Mouse (Mus musculus): ENCODE measurements around the gene Zscan21. TPM values are rescaled to one million over a fixed set of nuclear protein-coding genes. Genes with fewer than 3 reads are reported as not detected.

Gene Zscan21
- total RNA-seq, 2 experiments from 2014 or later, result 7.7 to 12.2 TPM

DNA sequence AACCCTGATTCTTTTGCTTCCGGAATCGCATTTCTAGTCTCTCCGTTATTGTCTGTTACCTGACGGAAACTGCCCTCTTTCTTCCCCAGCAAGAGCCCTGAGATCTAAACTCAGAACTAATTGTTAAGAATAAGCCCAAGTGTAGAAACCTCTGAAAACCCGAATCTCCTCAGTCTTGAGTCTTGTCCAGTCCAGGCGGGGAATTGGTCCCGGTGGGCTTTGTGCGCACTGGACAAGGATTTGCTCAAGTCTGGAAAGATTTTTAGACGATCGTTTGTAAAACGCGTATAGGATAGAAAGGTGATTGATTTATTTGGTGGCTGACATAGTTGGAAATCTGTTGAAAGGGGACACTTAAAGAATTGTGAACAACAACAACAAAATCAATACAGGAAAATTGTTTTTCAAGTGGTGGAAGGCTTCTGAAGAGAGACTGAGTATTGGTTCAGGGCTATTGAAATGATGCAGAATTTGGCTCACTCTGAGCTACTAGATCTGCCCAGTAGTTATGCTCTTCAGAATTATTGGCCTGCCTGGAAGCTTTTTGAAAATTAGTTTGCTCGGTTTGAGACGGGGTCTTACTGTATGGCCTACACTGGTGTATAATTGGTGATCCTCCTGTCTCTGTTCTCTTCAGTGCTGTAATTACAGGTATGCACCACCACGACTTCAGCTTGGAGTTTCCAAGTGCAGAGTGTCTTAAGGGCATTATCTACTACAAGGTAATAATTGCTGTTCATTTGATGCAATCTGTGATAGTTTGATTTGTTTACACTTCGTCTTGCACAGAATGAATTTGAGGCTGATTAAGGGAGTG, 704 bp downstream of the Zscan21 start:
- 0 out of 2 replicates have a peak, but pooled peaks have one; percentile 0 for ATAC-seq (ENCODE audit: poor library complexity, severe bottlenecking)

DNA sequence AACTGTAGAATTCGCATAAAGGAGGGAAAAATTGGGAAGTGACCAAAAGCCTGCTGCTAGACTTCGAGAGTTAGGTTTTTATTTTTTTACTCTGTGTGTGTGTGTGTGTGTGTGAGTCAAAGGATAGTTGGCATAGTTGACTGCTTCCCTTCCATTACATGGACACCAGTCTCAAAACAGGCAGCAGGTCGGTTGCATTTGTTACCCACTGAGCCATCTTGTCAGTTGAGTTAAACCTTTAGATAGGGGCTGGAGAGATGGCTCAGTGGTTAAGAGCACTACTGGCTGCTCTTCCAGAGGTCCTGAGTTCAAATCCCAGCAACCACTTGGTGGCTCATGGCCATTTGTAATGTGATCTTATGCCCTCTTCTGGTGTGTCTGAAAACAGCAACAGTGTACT, 1.3 kb downstream of the Zscan21 start:
- ATAC-seq (ENCODE audit: poor library complexity, severe bottlenecking), result no peak

DNA sequence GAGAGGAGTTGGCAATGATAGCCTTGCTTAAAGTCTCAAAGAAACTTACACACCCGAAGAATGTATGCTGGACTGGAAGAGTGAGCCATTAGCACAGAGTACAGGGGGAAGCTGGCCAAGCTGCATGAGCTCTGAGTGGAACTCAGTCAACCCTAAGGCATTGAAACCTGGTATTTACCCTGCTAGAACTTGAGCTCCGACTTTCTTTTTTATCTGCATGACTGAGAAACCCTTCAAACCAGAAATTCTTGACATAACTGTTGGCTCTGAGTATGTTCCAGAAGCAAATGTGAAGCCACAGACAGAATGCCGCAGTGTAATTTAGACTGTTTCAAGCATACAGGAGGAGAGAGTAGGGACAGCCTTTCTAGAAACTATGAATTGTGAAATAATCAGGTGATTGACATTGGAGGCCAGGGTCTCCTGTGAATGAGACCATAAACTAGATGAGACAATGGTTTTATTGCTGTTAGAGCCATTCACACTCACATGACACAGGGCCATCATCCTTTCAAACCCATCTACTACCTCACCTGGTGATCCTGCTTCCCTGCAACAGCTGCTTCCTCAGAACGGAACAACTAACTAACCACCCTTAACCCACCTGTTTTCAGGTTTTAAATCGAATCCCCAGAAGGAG, 15.8 kb downstream of the Zscan21 start:
- no peak for ATAC-seq (ENCODE audit: poor library complexity, severe bottlenecking)

DNA sequence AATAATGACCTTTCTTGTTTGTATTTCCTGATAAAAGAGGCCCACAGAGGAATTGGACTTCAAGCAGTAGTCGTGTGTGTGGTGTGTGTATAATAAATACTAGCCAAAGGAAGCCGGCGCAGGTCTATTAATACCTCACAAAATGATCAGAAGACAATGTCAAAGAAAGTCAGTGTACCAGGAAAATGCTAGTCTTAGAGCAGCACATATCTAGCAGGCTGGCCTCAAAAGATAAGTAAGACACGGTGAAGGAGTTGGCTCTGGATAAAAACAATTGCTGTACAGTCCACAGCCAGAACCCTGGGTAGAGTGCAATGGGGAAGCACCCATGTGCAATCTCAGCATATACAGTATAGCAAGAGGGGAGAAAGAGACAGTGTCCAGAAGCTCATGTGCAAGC, 20.6 kb downstream of the Zscan21 start:
- ATAC-seq (ENCODE audit: poor library complexity, severe bottlenecking), result no peak

DNA sequence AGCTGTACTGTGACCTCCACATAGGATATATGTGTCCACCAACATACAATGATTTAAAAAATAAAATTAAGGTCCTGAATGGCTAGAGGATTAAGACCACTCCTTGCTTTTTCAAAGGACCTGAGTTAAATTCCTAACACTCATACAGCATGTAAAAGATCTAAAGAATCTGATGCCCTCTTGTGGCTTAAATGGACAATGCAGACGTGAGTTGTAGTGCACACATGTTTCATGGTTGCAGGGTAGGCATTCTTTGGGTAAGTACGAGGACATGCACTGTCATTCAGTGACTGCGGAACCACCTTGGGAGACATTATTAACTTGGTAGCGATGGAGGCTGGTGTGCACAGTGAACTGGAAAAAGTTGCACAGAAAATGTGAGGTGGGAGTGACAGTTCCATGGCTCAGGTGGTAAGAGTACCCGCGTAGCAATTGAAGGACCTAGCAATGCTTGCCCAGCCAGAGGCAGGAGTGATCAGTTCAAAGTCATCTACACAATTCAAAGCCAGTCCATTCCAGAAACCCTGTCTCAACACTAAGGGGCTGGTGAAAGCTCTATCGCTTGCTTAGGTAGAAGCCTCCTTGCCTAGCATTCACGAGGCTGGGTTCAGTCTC, 21.3 kb downstream of the Zscan21 start:
- peak; percentile 81 for ATAC-seq (ENCODE audit: poor library complexity, severe bottlenecking)

DNA sequence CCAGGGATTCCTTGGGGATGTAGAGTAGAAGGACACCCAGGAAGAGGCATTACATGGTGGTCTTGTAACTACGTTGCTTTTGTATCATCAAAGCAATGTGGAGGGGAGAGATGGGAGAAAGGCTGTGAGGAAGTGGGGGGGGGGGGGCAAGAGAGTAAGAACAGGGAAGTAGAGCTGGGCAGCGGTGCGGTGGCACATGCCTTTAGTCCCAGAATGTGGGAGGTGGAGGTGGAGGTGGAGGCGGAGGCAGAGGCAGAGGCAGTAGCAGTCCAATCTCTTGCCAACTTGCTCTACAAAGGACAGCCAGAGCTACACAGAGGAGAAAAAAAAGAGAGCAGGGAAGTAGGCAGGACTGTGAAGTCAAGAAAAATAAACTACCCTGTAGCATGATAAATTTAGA, 21.9 kb downstream of the Zscan21 start:
- ATAC-seq (ENCODE audit: poor library complexity, severe bottlenecking), result peak; percentile 66; the same call in 1 of the 2 replicates

DNA sequence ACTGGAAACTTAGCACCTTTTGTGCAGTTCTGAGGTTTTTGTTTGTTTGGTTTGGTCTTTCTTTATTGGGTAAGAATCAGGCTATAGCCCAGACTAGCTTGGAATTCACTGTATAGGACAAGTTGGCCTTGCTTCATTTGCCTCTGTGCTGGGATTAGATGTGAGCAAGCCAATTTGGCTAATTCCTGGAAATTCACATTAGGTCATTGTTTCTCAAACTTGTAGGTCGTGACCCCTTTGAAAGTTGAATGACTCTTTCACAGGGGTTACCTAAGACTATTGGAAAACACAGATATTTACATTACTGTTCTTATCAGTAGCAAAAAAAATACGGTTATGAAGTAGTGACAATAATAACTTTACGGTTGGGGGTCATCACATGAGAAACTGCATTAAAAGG, 37.7 kb downstream of the Zscan21 start:
- ATAC-seq (ENCODE audit: poor library complexity, severe bottlenecking), result no peak

DNA sequence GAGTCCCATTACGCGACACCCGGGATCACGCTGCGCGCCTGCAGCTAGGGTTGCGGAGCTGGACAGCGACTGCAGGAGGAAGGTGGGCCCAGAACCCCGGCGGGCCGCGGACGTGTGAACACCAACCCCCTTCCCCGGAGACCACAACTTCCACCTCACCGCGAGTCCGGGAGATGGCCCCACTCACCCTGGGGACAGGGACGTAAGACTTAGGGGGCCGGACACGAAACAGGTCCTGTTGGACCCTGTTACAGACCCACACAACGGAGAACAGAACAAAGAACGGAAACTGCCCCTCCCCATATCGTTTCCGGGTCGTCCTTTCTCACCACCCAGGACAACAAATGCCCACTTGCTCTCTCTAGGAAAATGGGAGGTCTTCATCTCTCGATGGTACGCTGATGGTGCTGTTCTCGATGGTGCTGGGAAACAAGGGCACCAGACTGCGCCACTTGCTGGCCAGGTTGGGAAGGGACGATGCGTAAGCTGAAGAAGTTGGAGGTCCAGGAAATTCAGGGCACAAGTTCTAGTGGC, 38.8 kb downstream of the Zscan21 start, which contains the start of gene Zfp113:
Gene Zfp113 (minus strand): TSS at position 302 of the 534 bp plus-strand sequence.
- peak; percentile 92 for ATAC-seq (ENCODE audit: poor library complexity, severe bottlenecking)

DNA sequence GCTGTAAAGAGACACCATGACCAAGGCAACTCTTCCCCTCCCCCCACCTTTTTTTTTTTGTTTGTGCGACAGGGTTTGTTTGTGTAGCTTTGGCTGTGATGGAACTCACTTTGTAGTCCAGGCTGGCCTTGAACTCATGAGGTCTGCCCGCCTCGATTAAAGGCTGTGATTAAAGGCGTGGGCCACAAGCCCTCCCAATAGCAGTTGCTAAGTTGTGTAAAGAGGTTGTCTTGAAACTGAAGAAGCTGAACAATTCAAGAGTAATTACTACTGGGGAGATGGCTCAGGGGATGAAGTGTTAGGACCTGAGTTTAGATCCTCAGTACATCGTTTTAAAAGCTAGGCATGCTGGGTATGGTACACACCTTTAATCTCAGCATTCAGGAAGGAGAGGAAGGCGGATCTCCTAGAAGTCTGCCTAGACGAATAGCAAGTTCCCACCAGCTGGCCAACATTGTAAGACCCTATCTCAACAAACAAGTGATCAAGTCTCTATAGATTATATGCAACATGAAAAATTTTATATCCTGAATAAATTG, 43.6 kb downstream of the Zscan21 start:
- no peak for ATAC-seq (ENCODE audit: poor library complexity, severe bottlenecking)

DNA sequence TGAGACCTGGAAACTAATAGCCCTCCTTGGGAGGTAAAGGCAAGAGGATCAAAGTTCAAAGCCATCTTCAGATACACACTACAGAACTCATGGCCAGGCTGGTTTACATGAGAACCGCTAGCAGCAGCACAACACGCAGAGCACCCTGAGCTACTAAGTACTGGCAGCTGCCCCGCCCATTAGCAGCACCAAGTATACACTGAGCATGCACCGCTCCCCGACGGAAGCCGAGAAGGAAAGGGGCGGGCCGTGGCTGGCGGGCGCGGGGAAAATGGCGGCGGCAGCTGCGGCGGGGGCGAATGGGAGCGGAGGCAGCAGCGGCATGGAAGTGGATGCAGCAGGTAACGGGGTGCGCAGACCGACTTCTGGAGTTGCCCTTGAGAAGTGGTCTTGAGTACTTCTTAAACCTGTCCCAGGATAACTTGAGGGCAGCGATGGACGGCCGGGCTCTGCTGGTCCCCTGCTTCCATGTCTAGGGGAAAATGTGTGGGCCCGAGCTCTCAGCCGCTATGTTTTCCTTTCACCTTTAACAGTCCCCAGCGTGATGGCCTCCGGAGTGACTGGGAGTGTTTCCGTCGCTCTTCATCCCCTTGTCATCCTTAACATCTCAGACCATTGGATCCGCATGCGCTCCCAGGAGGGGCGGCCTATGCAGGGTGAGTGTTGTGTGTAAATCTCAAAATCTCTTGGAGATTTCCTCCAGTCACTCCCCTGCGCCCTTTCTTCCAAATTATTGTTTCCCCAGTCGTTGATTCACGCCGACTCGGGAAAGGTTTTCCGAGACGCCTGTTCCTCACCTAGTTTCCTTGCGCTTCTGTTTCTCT, 44.4 kb downstream of the Zscan21 start, which contains the start of gene Cops6:
Gene Cops6 (plus strand): TSS at position 230 of the 824 bp plus-strand sequence.
- peak; percentile 98 for ATAC-seq (ENCODE audit: poor library complexity, severe bottlenecking)

DNA sequence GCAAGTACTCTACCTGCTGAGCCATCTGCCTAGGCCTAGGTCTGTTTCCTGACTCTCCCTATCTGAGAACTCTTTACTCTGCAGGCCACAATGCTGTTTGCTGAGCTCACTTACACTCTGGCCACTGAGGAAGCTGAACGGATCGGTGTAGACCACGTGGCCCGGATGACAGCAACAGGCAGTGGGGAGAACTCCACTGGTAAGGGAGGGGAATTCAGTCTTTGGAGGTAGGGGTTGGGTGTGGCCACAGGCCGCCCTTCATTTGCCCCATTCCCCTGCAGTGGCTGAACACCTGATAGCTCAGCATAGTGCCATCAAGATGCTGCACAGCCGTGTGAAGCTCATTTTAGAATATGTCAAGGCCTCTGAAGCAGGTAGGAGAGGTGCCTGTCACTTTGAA, 46.3 kb downstream of the Zscan21 start:
- no peak for ATAC-seq (ENCODE audit: poor library complexity, severe bottlenecking)

DNA sequence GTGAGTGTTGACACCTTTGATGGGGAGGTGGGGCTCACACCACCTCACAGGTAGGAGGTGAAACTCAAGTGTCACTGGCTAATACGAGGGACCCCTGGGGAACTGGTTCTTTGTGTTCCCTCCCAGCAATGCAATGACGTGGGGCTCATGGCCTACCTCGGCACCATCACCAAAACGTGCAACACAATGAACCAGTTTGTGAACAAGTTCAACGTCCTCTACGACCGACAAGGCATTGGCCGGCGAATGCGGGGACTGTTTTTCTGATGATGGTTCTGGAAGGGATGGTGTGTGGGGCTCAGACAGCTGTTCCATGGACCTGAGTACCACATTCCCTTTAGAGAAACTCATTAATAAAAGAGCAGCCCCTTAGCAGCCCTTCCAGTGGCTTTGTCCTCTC, 46.9 kb downstream of the Zscan21 start:
- ATAC-seq (ENCODE audit: poor library complexity, severe bottlenecking), result no peak

DNA sequence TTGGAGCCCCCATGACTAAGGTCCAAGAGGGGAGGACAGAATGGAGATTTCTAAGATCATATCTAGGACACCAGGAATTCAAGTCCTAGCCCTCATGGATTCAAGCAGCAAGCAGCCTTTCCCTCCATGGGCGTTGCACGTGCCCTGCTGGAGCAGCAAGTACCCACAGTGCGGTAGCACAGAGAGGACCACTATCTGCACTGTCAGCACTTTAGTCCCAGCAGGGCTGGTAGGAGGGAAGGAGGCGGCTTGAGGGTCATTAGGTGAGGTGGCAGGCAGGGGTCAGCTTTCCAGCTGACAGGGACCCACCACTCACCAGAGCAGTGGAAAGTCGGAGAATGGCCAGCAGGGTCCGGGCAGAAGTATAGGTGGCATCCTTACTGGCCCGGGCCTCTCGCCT, 48.9 kb downstream of the Zscan21 start:
- no peak for ATAC-seq (ENCODE audit: poor library complexity, severe bottlenecking)

DNA sequence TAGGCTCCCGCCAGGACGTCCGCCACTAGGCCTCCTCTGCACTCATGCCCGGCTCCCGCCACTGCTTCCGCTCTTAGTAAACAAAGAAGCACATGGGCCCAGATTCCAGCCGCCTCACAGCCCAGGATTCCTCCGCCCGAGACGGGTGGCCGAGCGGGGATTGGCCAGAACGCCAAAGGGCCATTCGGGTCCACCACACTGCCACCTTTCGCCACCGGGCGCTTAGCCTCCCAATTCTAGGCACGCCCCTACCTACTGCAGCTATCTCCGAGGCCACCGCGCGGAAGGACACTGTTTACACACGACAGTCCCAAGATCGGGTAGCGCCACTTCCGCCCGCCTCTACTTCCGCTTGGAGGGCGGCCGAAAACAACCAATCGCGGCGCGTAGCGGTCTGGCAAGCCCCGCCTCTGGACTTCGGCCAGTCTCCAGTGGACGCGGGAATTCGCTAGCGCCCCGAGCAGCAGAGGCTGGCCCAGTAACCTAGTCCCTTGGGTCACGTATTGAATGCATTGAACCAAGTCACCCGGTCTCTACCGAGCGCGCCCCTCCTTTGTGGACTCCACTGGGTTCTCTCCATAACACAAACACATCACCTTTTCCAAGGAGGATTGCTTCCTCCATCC, 54.3 kb downstream of the Zscan21 start:
- ATAC-seq (ENCODE audit: poor library complexity, severe bottlenecking), result peak; percentile 76

DNA sequence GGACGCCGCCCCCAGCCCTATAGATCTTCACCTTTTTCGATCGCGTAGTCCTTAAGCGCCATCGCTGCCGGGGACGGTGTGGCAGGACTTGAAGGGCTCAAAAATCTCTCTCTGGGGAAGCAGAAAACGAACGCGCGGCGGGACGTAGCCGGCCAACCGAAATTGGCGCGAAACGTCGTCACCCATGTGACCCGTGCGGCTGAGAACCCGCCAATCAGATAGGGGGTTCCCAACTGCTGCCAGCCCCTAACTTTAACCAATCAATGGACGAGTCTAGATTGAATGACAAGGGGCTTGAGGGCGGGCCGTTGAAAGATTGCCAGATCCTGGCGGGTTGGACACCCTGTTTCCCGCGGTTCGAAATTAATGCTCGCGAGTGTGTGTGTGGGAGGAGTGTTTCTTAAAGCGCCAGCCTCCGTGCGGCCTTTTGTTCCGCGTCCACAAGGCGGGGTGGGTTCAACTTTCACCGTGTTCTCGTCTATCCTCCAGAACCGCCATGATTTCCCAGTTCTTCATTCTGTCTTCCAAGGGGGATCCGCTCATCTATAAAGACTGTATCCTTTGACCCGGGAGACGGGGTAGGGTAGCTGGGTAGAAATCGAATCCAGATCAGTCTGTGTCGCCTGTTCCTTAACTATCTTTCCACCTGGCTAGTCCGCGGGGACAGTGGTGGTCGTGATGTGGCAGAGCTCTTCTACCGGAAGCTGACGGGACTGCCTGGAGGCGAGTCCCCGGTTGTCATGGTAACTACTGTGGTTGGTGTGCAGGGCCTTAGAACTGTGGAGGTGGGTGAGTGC, 55.2 kb downstream of the Zscan21 start, which contains the start of the genes Ap4m1 and Mcm7:
Gene Ap4m1 (plus strand): TSS at position 308 of the 797 bp plus-strand sequence.
Gene Mcm7 (minus strand): TSS at position 728 of the 797 bp plus-strand sequence.
- ATAC-seq (ENCODE audit: poor library complexity, severe bottlenecking), result peak; percentile 78

DNA sequence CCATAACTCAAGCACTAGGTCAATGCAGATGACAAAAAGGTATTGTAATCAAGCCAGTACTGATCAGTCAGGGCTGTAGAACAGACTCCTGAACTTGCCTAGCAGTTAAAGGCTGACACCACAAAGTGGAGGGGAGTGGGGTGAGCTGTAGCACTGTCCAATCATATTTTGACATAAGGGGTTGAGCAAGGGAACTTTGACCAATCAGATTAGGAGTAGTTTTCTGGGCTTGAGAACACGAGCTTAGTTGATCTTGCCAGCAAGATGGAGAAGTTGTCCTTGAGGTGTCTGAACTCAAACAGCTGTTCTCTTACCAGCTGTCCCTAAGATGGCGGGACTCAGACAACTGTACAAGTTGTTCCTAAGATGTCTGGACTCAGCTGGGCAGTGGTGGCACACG, 56.5 kb downstream of the Zscan21 start:
- no peak for ATAC-seq (ENCODE audit: poor library complexity, severe bottlenecking)
